Mouse (Mus musculus) stomach, embryonic 16.5 days (tissue): ENCODE measurements around the gene Amigo2. TPM values are rescaled to one million over a fixed set of nuclear protein-coding genes. Genes with fewer than 3 reads are reported as not detected.

Experiments used
- ATAC-seq: fragments of 200-750 bp; cut with Nextera tagmentation; 2 replicates; pipeline ENCODE4 v1.8.0; 2017; ENCODE audit warnings: moderate number of reproducible peaks, moderate TSS enrichment; ENCODE audit not compliant: insufficient read depth, low FRiP score
- H3K27ac ChIP-seq: fragments of 300-500 bp; sonication (generic); 2 replicates; pipeline ENCODE4 v1.5.1; 2014; ENCODE audit warnings: low read length
- H3K27me3 ChIP-seq: fragments of 300-500 bp; sonication (generic); 2 replicates; pipeline ENCODE4 v1.6.1; 2014; ENCODE audit warnings: low read length, control low read depth, mixed read lengths; ENCODE audit not compliant: control insufficient read depth, insufficient read depth
- H3K36me3 ChIP-seq: fragments of 300-500 bp; sonication (generic); 2 replicates; pipeline ENCODE4 v1.6.1; 2014; ENCODE audit warnings: low read length; ENCODE audit not compliant: control insufficient read depth, insufficient read depth
- H3K4me1 ChIP-seq: fragments of 300-500 bp; sonication (generic); 2 replicates; pipeline ENCODE4 v1.6.1; 2014; ENCODE audit warnings: low read length, control low read depth, mixed read lengths; ENCODE audit not compliant: control insufficient read depth, insufficient read depth
- H3K4me2 ChIP-seq: fragments of 300-500 bp; sonication (generic); 2 replicates; pipeline ENCODE4 v1.6.1; 2014; ENCODE audit warnings: low read depth, low read length, mixed read lengths
- H3K4me3 ChIP-seq: fragments of 300-500 bp; sonication (generic); replicated peaks from 2 replicates; pipeline ENCODE4 v1.5.1; 2014; ENCODE audit warnings: mild to moderate bottlenecking, low read length
- H3K9ac ChIP-seq: fragments of 300-500 bp; sonication (generic); 2 replicates; pipeline ENCODE4 v1.6.1; 2014; ENCODE audit warnings: low read length
- H3K9me3 ChIP-seq: fragments of 300-500 bp; sonication (generic); replicated peaks from 2 replicates; pipeline ENCODE4 v1.6.1; 2016; ENCODE audit warnings: low read length, control low read depth; ENCODE audit not compliant: control insufficient read depth
- WGBS: fragments of 180-500 bp; shearing (Covaris S2); extraction: QIAGEN DNeasy Blood & Tissue Kit; methylation state at CpG from one replicate; pipeline ENCODE4 v1.1.7; 2014; 5-methylcytosine and 5-hydroxymethylcytosine counted together
- polyA plus RNA-seq: library from polyadenylated mRNA; unstranded; fragments of >200 nt; fragmentation: Nextera tagmentation; extraction: Ambion mirVana; gene quantifications from 2 replicates; pipeline ENCODE4 v1.2.1, GENCODE M21; 2015

The Amigo2 gene
- polyA plus RNA-seq, 1 experiment from 2014 or later = 3.9 TPM

DNA sequence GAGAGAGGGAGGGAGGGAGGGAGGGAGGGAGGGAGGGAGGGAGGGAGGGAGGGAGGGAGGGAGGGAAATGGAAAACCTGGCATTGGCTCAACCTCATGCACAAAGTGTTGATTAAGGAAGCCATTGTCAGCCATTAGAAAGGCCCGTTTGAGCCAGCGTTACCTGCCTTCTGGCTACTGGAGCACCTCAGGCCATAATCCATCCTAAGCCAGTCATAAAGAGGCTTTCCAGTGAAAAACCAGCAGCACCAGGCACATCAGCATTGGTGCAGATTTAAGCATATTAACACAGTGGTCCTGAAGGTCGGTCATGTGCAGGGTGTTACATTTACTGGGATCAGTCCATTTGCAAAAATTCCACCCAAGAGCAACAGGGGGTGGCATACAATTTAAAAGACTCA is 25.7 kb upstream of the Amigo2 start:
- H3K27ac ChIP-seq = no peak overlapping the region
- H3K4me3 ChIP-seq = no peak overlapping the region
- H3K9ac ChIP-seq = no peak overlapping the region
- ATAC-seq = no peak
- H3K9me3 ChIP-seq = no peaks in the 10 kb centered on the region
- H3K4me2 ChIP-seq = no peak overlapping the region
- no peaks in the 10 kb centered on the region for H3K27me3 ChIP-seq
- no peaks in the 10 kb centered on the region for H3K36me3 ChIP-seq
- 77% methylated on average over 3 of the region's 3 CpGs for WGBS
- peaks cover 11% of the 10 kb centered on the region; the same call in 1 of the 2 replicates for H3K4me1 ChIP-seq

DNA sequence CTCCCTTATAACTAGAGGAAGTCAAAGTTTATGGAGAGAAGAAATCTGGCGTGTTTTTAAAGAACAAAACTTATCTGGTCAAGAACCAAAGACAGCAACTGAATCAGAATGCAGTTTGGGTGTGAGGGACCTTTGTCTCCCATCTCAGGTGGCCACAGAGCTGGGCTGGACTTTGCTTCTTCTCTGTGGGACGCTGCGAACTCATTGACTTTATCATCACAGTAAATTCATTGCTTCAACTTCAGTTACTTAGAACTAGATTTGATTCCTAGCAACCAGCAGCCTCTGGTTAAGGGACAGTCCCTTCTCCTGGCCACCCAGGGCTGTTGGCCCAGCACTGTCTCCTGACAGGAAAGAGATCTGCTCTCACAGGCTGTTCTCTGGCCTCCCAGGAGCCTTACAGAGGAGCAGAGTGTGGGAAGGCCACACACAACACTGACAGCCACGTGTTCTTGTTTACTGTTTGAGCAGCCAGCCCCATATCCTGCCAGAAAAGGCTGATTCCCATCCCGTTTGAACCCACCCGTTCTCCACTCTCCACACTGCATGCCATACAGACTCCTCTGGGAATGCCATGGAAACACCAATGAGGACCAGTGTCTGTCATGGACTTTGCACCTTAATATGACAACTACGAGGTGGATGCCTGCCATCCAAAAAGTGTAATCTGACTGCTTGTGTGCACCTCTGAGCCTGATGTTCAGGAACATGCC is 25.1 kb upstream of the Amigo2 start:
- ATAC-seq = peak; percentile 53; the same call in 1 of the 2 replicates
- H3K27ac ChIP-seq = no peak overlapping the region

DNA sequence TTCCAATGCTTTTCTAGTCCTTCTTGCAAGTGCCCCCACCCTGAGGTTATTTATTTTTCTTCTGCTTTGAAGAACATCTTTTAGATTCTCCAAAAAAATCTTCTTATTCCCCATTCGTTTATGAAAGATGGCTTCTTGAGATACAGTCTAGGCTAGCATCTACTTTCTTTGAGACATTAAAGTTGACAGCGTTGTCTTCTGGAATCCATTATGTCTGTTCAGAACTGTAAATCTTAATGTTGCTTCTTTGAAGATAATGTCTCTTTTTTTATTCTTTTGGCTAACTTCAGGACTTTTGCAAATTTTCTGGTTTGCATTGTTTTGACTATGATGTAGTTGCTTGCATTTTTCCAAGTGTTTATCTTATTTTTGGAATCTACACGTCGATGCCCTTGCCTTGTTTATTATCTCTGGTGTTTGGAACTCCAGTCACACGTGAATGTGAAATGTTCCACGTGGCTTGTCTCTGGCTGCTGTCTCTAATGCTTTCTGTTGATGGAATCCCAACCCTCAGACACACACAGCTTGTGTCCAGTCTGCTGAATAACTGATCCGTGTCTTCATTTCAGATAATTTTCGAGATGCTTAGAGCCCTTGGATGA is 20.1 kb upstream of the Amigo2 start:
- Histone ChIP-seq H3K27ac (no peak overlapping the region), H3K4me1 (peaks cover 10% of the 10 kb centered on the region; the same call in 1 of the 2 replicates), H3K4me3 (no peak overlapping the region), H3K9ac (no peak overlapping the region), H3K4me2 (no peak overlapping the region), H3K9me3 (no peaks in the 10 kb centered on the region), H3K36me3 (no peaks in the 10 kb centered on the region), H3K27me3 (no peaks in the 10 kb centered on the region)
- 42% methylated on average over 8 of the region's 8 CpGs for WGBS
- no peak for ATAC-seq

More for the DNA sequence above, 25.1 kb upstream of the Amigo2 start:
- no peaks in the 10 kb centered on the region for H3K9me3 ChIP-seq
- peaks cover 11% of the 10 kb centered on the region; the same call in 1 of the 2 replicates for H3K4me1 ChIP-seq
- 40% methylated on average over 7 of the region's 7 CpGs for WGBS
- no peaks in the 10 kb centered on the region for H3K36me3 ChIP-seq
- H3K9ac ChIP-seq = no peak overlapping the region
- no peak overlapping the region for H3K4me3 ChIP-seq
- H3K4me2 ChIP-seq = no peak overlapping the region
- H3K27me3 ChIP-seq = no peaks in the 10 kb centered on the region

DNA sequence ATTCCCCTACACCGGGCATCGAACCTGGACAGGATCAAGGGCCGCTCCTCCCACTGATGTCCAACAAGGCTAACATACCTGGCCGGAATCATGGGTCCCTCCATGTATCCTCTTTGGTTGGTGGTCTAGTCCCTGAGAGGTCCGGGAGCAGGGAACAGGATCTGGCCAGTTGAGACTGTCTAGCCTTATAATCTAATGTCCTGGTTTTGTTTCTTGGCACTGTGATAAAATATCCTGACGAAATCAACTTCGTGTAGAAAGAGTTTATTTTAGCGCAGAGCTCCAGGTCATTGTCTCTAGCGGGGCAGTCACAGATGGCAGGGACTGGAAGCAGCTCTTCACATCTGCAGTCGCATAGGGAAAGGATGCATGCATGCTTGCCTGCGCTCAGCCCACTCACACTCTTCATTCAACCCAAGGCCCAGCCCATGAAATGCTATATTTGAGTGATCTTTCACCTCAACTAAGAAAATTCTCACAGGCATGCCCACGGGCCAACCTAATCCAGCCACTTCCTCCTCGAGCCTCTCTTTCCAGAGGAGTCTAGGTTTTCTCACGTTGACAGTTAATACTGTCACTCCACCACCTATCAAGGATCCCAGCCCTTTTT is 19.3 kb upstream of the Amigo2 start:
- ATAC-seq = no peak
- Histone ChIP-seq H3K27me3 (no peaks in the 10 kb centered on the region), H3K4me2 (no peak overlapping the region), H3K27ac (no peak overlapping the region), H3K4me1 (peaks cover 8% of the 10 kb centered on the region; the same call in 1 of the 2 replicates), H3K9me3 (no peaks in the 10 kb centered on the region), H3K4me3 (no peak overlapping the region), H3K9ac (no peak overlapping the region), H3K36me3 (no peaks in the 10 kb centered on the region)
- WGBS = 60% methylated on average over 14 of the region's 14 CpGs

DNA sequence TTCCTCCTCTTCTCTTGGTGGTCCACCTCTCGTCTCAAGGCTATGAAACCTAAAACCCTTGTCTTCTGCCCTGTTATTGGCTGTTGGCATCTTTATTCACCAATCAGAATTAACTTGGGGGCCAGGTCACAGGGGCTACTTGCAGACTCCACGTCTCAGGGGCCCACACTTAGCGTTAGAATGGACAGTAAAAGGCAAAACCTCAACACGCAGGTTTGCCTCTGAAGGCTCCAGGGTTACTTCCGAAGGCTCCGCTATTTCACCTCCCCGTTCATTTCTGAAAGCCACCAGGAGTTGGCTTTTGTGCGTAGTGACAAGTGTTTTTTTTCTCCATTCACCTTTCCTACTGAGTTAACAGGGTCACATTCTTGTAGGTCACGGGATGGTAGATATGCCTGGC is 15.2 kb upstream of the Amigo2 start:
- Histone ChIP-seq H3K27me3 (no peaks in the 10 kb centered on the region), H3K4me2 (no peak overlapping the region)
- 64% methylated on average over 9 of the region's 9 CpGs for WGBS

DNA sequence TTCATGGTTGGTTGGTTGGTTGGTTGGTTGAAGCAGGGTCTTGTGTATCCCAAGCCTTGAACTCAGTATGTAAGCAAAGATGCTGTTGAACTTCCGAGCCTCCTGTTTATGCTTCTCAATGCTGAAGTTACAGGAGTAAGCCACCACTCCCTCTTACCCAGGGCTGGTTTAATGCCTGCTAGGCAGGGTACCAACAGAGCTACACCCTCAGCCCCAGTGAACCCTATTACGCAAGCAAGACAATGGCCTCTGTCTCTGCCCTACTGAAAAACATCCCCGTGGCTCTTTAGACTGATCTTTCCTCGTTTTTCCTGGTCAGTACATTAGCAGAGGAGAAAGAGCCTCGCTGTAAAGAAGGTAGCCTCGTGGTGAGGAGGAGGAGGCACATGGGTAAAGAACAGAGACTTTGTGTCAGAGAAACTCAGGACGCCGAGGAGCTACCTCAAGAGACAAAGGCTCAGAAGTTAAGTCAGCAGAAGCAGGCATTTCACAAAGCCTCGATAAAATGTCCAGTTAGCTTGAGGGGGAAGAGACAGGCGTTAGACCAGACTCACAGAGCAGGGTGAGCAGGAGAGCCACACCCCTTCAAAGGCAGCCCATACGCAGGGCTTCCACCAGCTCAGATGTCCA is 13.0 kb upstream of the Amigo2 start:
- Histone ChIP-seq H3K9me3 (no peaks in the 10 kb centered on the region), H3K36me3 (no peaks in the 10 kb centered on the region), H3K9ac (no peak overlapping the region), H3K4me1 (no peaks in the 10 kb centered on the region), H3K27ac (no peak overlapping the region), H3K4me2 (no peak overlapping the region), H3K4me3 (no peak overlapping the region), H3K27me3 (no peaks in the 10 kb centered on the region)
- no peak; the same call in 1 of the 2 replicates for ATAC-seq
- WGBS = 73% methylated on average over 11 of the region's 11 CpGs

More for the DNA sequence above, 15.2 kb upstream of the Amigo2 start:
- no peaks in the 10 kb centered on the region for H3K36me3 ChIP-seq
- 0 out of 2 replicates have a peak, but pooled peaks cover 3% of the 10 kb centered on the region for H3K4me1 ChIP-seq
- H3K9ac ChIP-seq = no peak overlapping the region
- H3K9me3 ChIP-seq = no peaks in the 10 kb centered on the region
- no peak overlapping the region for H3K4me3 ChIP-seq
- ATAC-seq = no peak
- no peak overlapping the region for H3K27ac ChIP-seq

DNA sequence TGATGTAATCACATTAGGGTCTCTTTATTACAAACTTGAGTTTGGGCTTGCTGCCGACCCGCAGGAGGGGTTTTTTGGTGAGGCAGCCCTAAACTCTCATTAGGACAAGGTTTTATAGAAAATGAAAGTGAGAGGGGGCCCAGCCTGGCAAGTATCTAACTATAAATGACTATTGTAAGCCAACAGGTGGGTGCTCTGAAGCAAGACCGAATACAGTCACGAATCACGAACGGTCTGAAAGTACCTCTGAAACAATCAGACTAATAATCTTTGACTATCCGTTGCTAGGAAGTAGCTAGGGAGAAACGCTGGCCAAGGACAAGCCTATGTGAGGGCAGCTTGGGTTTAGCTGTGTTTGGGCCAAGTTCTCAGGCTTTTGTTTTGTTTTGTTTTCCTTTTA is 12.2 kb upstream of the Amigo2 start:
- H3K9me3 ChIP-seq = no peaks in the 10 kb centered on the region
- no peak for ATAC-seq
- no peaks in the 10 kb centered on the region for H3K27me3 ChIP-seq
- 85% methylated on average over 8 of the region's 8 CpGs for WGBS
- H3K4me3 ChIP-seq = no peak overlapping the region
- no peak overlapping the region for H3K27ac ChIP-seq
- no peaks in the 10 kb centered on the region for H3K36me3 ChIP-seq
- no peaks in the 10 kb centered on the region for H3K4me1 ChIP-seq
- H3K4me2 ChIP-seq = no peak overlapping the region
- no peak overlapping the region for H3K9ac ChIP-seq

DNA sequence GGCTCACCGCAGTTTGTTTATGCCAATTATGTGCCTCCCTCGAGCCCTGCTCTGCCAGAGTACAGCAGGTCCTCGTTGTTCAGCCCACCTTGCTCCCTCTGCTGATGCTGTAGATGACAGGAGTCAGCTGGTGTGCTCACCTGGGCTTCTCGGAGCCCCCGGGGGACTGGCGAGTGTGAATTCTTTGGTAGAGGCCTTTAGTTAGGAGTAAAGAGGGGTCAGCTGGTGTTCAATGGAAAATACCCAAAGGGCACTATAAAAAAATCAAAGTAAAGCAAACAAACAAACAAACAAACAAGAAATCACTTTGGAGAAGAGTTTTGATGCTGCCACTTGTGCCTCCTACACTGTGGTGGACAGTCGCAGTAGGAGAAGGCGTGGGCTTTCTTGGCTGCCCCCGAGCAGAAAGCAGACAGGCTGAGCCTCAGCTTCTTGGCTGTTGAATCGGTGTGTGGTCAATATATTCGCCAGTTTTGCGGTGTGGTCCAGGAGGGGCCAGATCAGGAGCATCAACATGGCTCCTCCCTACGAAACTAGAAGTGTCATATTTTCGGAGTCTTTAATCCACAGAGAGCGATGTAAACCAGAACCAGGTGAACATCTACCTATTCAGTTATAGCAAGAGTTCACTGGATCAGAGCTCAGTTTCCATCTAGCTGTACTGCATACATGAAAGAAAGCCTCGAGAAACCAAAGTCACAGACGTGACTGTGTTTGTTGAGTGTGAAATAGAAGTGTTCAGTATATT is 11.6 kb upstream of the Amigo2 start:
- ATAC-seq = no peak

More for the DNA sequence above, 11.6 kb upstream of the Amigo2 start:
- no peak overlapping the region for H3K9ac ChIP-seq
- no peaks in the 10 kb centered on the region for H3K36me3 ChIP-seq
- no peaks in the 10 kb centered on the region for H3K9me3 ChIP-seq
- 75% methylated on average over 17 of the region's 17 CpGs for WGBS
- no peaks in the 10 kb centered on the region for H3K27me3 ChIP-seq
- H3K4me3 ChIP-seq = no peak overlapping the region
- H3K27ac ChIP-seq = no peak overlapping the region
- no peak overlapping the region for H3K4me2 ChIP-seq
- H3K4me1 ChIP-seq = no peaks in the 10 kb centered on the region
